Mouse (Mus musculus) embryonic facial prominence, embryonic 15.5 days (tissue): ENCODE results near the gene Gprc5a. TPM values are rescaled to one million over a fixed set of nuclear protein-coding genes. Genes with fewer than 3 reads are reported as not detected.

Experiments
- ATAC-seq: fragments of 200-750 bp; cut with Nextera tagmentation; 2 replicates; pipeline ENCODE4 v1.8.0; 2017; ENCODE audit warnings: low read depth, moderate TSS enrichment; ENCODE audit not compliant: insufficient number of reproducible peaks, low FRiP score, low TSS enrichment
- H3K27ac ChIP-seq: fragments of 300-500 bp; sonication (generic); replicated peaks from 2 replicates; pipeline ENCODE4 v1.5.1; 2015; ENCODE audit warnings: mild to moderate bottlenecking, inconsistent platforms
- H3K27me3 ChIP-seq: fragments of 300-500 bp; sonication (generic); 2 replicates; pipeline ENCODE4 v1.6.1; 2015; ENCODE audit warnings: inconsistent platforms
- H3K36me3 ChIP-seq: fragments of 300-500 bp; sonication (generic); 2 replicates; pipeline ENCODE4 v1.6.1; 2015; ENCODE audit warnings: mild to moderate bottlenecking, inconsistent platforms
- H3K4me1 ChIP-seq: fragments of 300-500 bp; sonication (generic); 2 replicates; pipeline ENCODE4 v1.6.1; 2015; ENCODE audit warnings: inconsistent platforms
- H3K4me2 ChIP-seq: fragments of 300-500 bp; sonication (generic); replicated peaks from 2 replicates; pipeline ENCODE4 v1.6.1; 2015; ENCODE audit warnings: mild to moderate bottlenecking, inconsistent platforms
- H3K4me3 ChIP-seq: fragments of 300-500 bp; sonication (generic); replicated peaks from 2 replicates; pipeline ENCODE4 v1.5.1; 2015; ENCODE audit warnings: mild to moderate bottlenecking, inconsistent platforms
- H3K9ac ChIP-seq: fragments of 300-500 bp; sonication (generic); 2 replicates; pipeline ENCODE4 v1.6.1; 2015; ENCODE audit warnings: inconsistent platforms
- H3K9me3 ChIP-seq: fragments of 300-500 bp; sonication (generic); replicated peaks from 2 replicates; pipeline ENCODE4 v1.6.1; 2016; ENCODE audit warnings: inconsistent platforms
- WGBS: fragments of 180-500 bp; shearing (Covaris S2); methylation state at CpG from one replicate; pipeline ENCODE4 v1.1.7; 2015; 5-methylcytosine and 5-hydroxymethylcytosine counted together
- polyA plus RNA-seq: library from polyadenylated mRNA; unstranded; fragments of >200 nt; fragmentation: Nextera tagmentation; extraction: Ambion mirVana; gene quantifications from 2 replicates; pipeline ENCODE4 v1.2.1, GENCODE M21; 2015

Gprc5a gene
- polyA plus RNA-seq, 1 experiment from 2014 or later = 8.3 TPM

DNA sequence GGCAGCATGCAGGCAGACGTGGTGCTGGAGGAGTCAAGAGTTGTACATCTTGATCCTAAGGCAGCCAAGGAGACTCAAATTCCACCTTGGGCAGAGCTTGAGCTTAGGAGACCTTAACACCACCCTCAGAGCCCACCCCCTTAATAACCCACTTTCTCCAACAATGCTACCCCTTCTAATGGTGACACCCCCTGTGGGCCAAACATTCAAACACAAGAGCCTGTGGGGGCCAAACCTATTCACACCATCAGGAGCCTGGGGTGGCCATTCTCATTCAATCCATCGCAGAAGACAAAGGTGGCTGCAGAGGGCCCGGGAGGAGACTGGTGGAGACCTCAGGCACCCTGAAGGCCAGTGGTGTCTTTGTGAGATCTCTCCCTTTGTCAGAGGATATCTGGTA, 23.5 kb upstream of the Gprc5a start:
- 0 out of 2 replicates have a peak, but pooled peaks cover 6% of the 10 kb centered on the region for H3K27me3 ChIP-seq
- H3K9me3 ChIP-seq = no peaks in the 10 kb centered on the region
- H3K9ac ChIP-seq = no peak overlapping the region
- H3K4me3 ChIP-seq = no peak overlapping the region
- no peak for ATAC-seq
- no peaks in the 10 kb centered on the region for H3K36me3 ChIP-seq
- 65% methylated on average over 3 of the region's 3 CpGs for WGBS
- peaks cover 6% of the 10 kb centered on the region for H3K4me1 ChIP-seq
- no peak overlapping the region for H3K27ac ChIP-seq
- no peak overlapping the region for H3K4me2 ChIP-seq

DNA sequence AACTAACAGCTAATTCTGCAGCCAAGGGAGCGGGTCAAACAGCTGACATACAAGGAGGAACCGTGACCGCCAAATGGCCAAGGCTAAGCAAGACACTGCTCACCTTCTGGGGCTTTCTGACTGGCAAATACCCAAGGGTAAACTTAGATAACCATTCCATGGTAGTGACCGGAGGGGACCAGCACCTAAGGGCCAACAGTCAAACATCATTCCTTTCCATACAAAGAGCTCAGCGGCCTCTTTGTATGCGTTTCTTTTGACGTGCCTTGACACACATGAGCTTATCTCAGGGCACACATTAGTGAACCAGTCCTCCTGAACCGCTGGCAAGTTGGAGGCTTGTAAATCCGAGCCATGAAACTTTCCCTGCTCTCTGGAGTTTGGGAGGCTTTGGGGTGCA, 18.2 kb upstream of the Gprc5a start:
- Histone ChIP-seq H3K27ac (no peak overlapping the region), H3K27me3 (no peaks in the 10 kb centered on the region), H3K4me1 (no peaks in the 10 kb centered on the region), H3K9me3 (no peaks in the 10 kb centered on the region), H3K9ac (no peak overlapping the region), H3K4me2 (no peak overlapping the region), H3K4me3 (no peak overlapping the region), H3K36me3 (no peaks in the 10 kb centered on the region)
- ATAC-seq = no peak
- 71% methylated on average over 9 of the region's 9 CpGs for WGBS

DNA sequence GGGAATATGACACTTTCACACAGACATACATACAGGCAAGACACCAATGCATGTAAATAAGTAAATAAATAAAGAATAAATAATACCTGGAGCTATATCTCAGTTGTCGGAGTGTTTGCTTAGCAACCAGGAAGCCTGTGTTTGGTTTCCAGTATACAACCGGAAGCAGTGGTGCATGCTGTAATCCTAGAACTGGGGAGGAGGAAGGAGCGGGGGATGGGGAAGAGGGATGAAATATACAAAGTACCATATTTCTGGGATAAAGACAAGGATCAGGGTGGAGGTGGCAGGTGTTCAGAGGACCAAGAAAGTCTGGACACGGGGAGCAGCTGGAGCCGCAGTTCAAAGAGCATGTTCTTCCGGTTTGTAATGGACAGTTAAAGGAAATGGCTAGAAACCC, 16.9 kb upstream of the Gprc5a start:
- Histone ChIP-seq H3K9ac (no peak overlapping the region), H3K4me1 (no peaks in the 10 kb centered on the region), H3K27me3 (no peaks in the 10 kb centered on the region), H3K4me2 (no peak overlapping the region), H3K27ac (no peak overlapping the region), H3K4me3 (no peak overlapping the region), H3K9me3 (no peaks in the 10 kb centered on the region), H3K36me3 (no peaks in the 10 kb centered on the region)
- ATAC-seq = no peak
- whole genome bisulfite sequencing = 64% methylated on average over 6 of the region's 6 CpGs

DNA sequence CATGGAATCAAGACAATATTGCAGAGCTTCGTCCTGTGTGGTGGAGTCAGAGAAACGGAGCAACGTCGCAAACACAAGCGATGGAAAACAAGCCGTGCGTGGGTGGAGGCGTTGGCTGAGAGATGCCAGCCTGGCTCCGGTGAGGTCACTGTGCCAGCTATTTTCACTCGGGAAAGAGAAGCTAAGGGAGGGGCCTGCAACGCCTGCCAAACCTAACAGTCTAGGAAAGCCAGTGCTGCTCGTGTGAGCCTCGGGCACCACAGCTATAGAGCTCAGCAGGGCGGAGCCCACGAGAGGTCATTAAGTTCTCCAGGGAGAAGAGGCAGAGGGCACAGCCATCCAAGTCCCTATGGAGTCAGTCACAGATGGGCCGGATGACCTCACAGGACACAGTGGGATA, 16.5 kb upstream of the Gprc5a start:
- no peaks in the 10 kb centered on the region for H3K9me3 ChIP-seq
- peak; percentile 24; the same call in 1 of the 2 replicates for ATAC-seq
- no peak overlapping the region for H3K27ac ChIP-seq
- WGBS = 65% methylated on average over 16 of the region's 16 CpGs
- no peaks in the 10 kb centered on the region for H3K27me3 ChIP-seq
- no peaks in the 10 kb centered on the region for H3K36me3 ChIP-seq
- no peak overlapping the region for H3K4me3 ChIP-seq
- no peaks in the 10 kb centered on the region for H3K4me1 ChIP-seq
- H3K9ac ChIP-seq = no peak overlapping the region
- H3K4me2 ChIP-seq = no peak overlapping the region

DNA sequence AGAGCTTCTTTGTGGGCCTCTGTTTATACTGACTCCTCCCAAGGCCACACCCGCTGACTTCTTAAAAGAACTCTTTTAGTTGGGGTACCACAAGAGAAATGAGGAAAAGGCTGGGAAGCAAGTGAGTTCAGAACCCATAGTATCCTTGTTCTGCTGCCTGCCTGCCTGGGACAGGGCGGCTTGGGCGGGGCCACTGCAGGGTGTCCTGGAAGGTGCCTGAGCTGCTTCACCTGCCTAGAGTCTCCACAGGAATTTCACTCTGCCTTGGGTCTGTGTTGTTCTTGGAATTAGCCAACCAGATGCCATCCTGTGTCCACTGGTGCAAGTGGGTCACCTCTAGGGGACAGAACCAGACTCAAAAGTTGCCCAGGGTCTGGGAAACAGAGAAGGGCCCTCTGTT, 11.7 kb upstream of the Gprc5a start:
- Histone ChIP-seq H3K36me3 (no peaks in the 10 kb centered on the region), H3K4me3 (no peak overlapping the region), H3K9me3 (no peaks in the 10 kb centered on the region), H3K9ac (no peak overlapping the region), H3K27ac (no peak overlapping the region), H3K4me2 (no peak overlapping the region), H3K27me3 (no peaks in the 10 kb centered on the region), H3K4me1 (no peaks in the 10 kb centered on the region)
- ATAC-seq = no peak
- 59% methylated on average over 3 of the region's 3 CpGs for WGBS

DNA sequence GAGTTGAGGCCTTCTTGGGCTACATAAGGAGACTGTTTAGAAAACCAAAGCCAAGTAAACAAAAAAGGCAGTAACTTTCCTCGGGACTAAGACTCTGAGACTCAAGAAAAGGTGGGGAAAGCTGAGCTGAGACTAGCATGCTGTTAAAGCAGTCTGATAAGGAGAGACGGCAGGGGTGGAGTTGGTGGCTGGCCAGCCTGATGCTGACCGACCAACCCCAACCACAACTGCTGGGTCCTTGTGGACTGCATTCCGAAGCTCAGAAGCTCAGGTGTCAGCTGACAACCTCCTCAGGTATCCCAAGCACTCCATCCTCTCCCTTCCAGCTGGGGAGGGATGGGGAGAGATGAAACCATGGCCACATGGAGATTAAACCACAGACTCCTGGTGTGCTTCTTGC, 9.6 kb upstream of the Gprc5a start:
- H3K9me3 ChIP-seq = no peaks in the 10 kb centered on the region
- no peak overlapping the region for H3K9ac ChIP-seq
- no peak overlapping the region for H3K4me3 ChIP-seq
- H3K4me2 ChIP-seq = no peak overlapping the region
- no peaks in the 10 kb centered on the region for H3K4me1 ChIP-seq
- WGBS = 43% methylated on average over 4 of the region's 4 CpGs
- ATAC-seq = no peak
- no peaks in the 10 kb centered on the region for H3K36me3 ChIP-seq
- no peaks in the 10 kb centered on the region for H3K27me3 ChIP-seq
- H3K27ac ChIP-seq = no peak overlapping the region

DNA sequence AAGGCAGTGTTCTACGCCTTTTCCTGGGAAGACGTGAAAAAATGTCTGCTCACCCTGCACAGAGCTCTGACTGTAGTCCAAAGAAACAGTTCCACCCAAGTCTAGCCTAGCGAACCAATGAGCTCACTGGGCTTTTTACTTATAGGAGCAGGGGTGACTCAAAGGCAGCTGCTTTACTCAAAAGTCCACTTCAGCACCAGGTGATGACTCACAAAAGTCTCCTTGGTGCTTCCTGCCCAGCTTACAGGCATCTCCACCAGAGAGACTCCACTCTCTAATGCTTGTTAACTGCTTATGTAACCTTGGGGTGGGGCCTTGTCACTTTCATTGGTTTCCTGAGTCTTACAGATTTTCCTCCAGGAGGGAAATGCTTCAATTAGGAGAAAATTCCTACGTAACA, 4.7 kb upstream of the Gprc5a start:
- no peak overlapping the region for H3K4me3 ChIP-seq
- whole genome bisulfite sequencing = 92% methylated on average over 4 of the region's 4 CpGs
- H3K4me1 ChIP-seq = peaks cover 8% of the 10 kb centered on the region; the same call in 1 of the 2 replicates
- no peaks in the 10 kb centered on the region for H3K9me3 ChIP-seq
- ATAC-seq = no peak
- H3K9ac ChIP-seq = no peak overlapping the region
- H3K27ac ChIP-seq = no peak overlapping the region
- H3K4me2 ChIP-seq = no peak overlapping the region
- H3K27me3 ChIP-seq = no peaks in the 10 kb centered on the region
- H3K36me3 ChIP-seq = no peaks in the 10 kb centered on the region

DNA sequence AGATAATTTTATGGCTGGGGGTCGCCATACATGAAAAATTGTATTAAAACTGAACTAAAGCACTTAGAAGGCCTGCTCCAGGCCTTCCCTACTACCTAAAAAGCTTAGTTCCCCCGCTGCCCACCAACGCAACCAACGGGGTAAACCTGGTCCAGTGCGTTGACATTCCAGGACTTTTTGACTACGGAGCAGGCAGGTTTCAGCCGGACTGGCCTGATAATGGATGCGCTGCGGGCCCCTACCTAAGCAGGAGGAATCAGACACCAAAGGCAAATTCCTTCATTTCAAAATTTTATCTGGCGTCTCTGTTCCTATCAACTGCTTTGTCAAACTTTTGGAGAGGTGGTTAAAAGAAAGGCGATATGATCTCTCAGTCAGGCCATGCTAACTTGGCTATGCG, 830 bp upstream of the Gprc5a start:
- Histone ChIP-seq H3K4me1 (peaks cover 13% of the 10 kb centered on the region), H3K9me3 (no peaks in the 10 kb centered on the region), H3K36me3 (no peaks in the 10 kb centered on the region), H3K4me2 (no peak overlapping the region), H3K4me3 (no peak overlapping the region), H3K9ac (no peak overlapping the region), H3K27ac (no peak overlapping the region), H3K27me3 (peaks cover 3% of the 10 kb centered on the region; the same call in 1 of the 2 replicates)
- no peak for ATAC-seq
- WGBS = 61% methylated on average over 12 of the region's 12 CpGs

DNA sequence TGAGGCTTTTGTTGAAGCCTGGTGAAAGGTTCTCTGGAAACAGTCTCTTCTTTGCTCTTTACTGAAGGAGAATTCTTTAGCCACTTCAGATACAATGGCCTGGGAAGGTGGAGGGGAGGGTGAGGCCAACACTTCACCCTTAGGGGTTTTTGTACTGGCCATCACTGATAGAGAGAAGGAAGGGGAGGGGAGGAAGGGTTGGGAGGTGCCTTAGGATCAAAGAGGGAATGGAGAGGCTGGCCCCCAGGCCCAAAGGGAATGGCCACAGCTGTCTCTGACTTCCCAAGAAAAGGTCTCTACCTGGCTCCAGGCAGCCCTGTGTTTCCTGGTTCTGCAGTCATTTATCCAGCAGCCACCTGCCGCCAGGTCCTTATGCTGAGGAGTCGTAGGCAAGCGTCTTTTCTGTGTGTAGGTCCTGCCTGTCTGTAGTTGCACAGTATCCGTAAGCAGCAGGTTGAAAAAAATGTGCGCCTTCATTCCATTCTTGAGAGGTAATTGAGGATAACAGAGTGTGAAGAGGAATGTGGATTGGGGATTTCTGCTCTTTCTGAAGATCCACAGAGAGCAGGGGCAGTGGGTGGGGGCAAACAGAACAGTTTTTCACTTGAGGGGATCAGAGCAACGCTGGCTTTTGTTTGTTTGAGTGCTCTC, 1.5 kb downstream of the Gprc5a start:
- H3K27ac ChIP-seq = no peak overlapping the region
- 30% methylated on average over 6 of the region's 6 CpGs for WGBS
- no peaks in the 10 kb centered on the region for H3K9me3 ChIP-seq
- H3K9ac ChIP-seq = no peak overlapping the region
- H3K36me3 ChIP-seq = no peaks in the 10 kb centered on the region
- H3K4me3 ChIP-seq = no peak overlapping the region
- ATAC-seq = no peak
- peaks cover 3% of the 10 kb centered on the region; the same call in 1 of the 2 replicates for H3K27me3 ChIP-seq
- H3K4me2 ChIP-seq = no peak overlapping the region
- H3K4me1 ChIP-seq = peaks cover 13% of the 10 kb centered on the region

DNA sequence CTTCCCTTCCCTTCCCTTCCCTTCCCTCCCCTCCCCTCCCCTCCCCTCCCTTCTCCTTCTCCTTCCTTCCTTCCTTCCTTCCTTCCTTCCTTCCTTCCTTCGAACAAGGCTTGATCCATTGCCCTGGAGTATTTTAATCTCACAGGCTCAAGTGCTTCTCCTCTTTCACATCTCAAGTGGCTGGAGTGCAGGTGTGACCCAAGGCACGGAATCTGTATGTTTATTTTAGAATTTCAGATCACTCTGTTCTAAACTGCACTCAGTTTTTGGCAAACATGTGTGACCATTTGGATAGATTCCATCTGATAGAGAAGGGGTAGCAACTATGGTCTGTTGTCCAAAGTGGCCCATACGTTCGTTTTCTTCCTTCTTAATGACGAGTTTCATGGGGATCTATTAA, 2.8 kb downstream of the Gprc5a start:
- no peaks in the 10 kb centered on the region for H3K9me3 ChIP-seq
- peaks cover 13% of the 10 kb centered on the region for H3K4me1 ChIP-seq
- no peak overlapping the region for H3K4me2 ChIP-seq
- 70% methylated on average over 5 of the region's 5 CpGs for WGBS
- no peak overlapping the region for H3K27ac ChIP-seq
- no peak for ATAC-seq
- no peak overlapping the region for H3K9ac ChIP-seq
- H3K36me3 ChIP-seq = no peaks in the 10 kb centered on the region
- no peak overlapping the region for H3K4me3 ChIP-seq
- peaks cover 3% of the 10 kb centered on the region; the same call in 1 of the 2 replicates for H3K27me3 ChIP-seq

DNA sequence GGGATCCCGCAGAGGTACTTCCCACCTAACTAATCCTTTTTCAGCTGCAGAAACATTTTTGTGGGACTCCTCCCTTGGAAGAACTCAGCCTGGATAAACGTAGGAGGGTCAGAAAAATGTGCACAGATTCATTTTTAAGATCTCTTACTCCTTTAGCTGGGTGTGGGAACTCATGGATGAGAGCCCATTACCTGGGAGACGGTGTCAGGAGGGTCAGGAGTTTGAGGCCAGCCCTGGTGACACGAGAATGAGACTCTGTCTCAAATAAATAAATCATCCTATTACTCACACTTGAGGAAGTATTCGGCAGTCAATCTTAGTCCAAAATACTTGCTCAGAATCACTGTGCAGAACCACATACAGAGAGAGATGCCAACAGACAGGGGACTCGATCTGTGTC, 4.4 kb downstream of the Gprc5a start:
- no peak for ATAC-seq
- no peak overlapping the region for H3K4me3 ChIP-seq
- H3K36me3 ChIP-seq = no peaks in the 10 kb centered on the region
- WGBS = 69% methylated on average over 6 of the region's 6 CpGs
- H3K27ac ChIP-seq = no peak overlapping the region
- peaks cover 3% of the 10 kb centered on the region; the same call in 1 of the 2 replicates for H3K27me3 ChIP-seq
- H3K9me3 ChIP-seq = no peaks in the 10 kb centered on the region
- no peak overlapping the region for H3K9ac ChIP-seq
- peaks cover 12% of the 10 kb centered on the region for H3K4me1 ChIP-seq
- H3K4me2 ChIP-seq = no peak overlapping the region

DNA sequence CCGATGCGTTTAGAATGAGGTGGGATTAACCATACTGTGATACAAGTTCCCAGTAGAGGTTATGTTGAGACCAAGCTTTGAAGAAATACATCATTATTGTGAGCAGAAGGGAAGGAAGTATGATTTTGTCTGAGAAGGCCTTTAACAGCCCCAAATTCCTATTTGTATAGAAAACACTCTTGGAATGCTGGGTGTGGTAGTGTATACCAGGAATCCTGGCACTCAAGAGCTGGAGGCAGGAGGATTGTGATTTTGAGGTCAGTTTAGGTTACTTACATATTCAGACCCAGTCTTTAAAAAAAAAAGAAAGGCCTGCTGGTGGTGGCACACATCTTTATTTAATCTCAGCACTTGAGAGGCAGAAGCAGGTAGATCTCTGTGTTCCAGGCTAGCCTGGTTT, 4.9 kb downstream of the Gprc5a start:
- no peak overlapping the region for H3K4me3 ChIP-seq
- H3K27ac ChIP-seq = no peak overlapping the region
- ATAC-seq = no peak
- no peaks in the 10 kb centered on the region for H3K9me3 ChIP-seq
- no peaks in the 10 kb centered on the region for H3K36me3 ChIP-seq
- WGBS = 75% methylated on average over 2 of the region's 2 CpGs
- H3K27me3 ChIP-seq = peaks cover 3% of the 10 kb centered on the region; the same call in 1 of the 2 replicates
- no peak overlapping the region for H3K4me2 ChIP-seq
- H3K4me1 ChIP-seq = peaks cover 7% of the 10 kb centered on the region
- H3K9ac ChIP-seq = no peak overlapping the region
